Mouse (Mus musculus): ENCODE results near the gene Tjp3. TPM values are rescaled to one million over a fixed set of nuclear protein-coding genes. Genes with fewer than 3 reads are reported as not detected.
A peak's percentile ranks its signal among the peaks of the same experiment; 100 is the strongest.

Gene Tjp3
- total RNA-seq (2021), result not detected
- long read RNA-seq, experiment 1, result 0 reads
- long read RNA-seq, experiment 2, result 0 reads

DNA sequence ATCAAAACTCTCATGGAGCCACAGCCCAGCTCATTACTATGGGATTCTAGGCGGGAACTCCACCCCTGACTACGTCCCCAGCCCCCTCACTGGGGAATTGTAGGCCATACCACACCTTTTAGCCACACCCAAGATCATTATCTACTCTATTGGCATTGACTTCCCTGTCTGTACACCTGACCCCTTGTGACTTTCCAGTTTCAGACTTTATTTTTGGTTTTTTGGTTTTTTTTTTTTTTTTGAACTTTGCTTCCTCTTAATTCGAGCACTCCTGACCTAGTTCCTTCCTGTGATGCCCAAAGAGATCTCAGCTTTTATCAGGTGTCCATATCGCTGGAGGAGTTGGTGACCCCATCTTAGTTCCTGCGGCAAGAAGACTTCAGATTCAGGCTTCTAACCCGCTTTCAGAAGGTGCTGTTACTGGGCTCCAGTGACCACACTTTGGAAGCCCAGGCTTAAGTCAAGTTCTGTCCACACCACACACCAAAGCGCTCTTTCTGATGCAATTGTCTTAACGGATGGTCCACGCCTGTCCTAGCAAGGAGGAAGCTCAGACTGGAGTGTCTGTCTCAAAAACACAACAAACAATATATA, at the start of gene Tjp3:
Tjp3 (minus strand) TSS at position 71 of the 594 bp plus-strand sequence.
- intact Hi-C loops (cut with DNase I), result loop anchor here (2.0 kb wide), 1 partner anchor 29 kb away; the partner anchor contains the start of gene Cactin
- DNase-seq, result no peak

DNA sequence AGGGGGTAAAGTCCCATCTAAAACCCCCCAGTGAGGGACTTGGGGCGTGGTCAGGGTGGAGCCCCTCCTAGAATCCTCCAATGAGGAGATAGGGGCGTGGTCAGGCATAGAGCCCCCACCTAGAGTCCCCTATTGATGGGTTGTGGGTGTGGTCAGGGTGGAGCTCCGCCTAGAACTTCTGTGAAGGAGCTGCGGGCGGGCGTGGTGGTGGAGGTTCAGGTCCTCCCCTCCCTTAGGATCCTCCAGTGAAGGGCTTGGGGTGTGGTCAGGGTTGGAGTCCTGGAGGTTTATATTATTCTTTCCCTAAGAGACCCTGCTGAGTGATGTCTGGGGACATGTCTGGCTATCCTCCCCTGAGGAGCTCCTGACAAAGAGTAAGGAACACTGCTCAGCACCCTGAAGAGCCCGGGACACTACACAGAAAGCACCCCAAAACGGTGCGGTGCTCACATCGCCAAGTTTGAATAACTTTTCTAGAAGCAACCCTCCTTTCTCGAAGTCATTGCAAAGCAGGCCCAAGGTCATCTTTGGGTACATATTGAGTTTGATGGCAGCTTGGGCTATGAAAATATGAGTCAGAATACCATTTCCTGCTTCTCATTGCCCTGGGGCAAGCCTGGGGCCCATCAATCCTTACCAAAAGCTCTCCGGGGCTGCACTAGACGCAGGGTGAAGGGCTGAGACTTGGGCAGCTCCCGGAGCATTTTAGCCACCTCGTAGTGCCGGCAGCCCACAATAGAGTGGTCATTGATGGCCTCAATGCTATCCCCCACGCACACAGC, 49.4 kb upstream of the Tjp3 start:
- intact Hi-C loops (cut with DNase I), result no loop called here
- DNase-seq, result no peak

DNA sequence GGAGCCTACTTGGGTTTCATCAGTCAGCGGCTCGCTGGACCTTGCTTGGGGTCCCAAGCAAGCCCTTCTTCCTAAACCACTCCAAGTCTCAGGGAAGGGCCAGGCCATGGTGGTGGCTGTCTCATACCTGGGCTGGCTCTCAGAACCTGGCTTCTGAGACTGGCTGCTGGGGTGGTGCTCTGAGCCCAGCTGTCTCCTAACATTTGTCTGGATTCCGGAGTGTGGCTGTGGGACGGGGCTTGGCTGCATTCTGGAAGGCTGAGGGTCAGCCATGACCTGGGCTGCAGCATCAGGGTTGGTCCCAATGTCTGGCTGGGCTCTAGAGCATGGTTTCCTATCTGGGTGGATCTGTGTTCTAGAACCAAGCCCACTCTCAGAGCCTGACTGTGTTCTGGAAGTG, 45.2 kb upstream of the Tjp3 start:
- no peak for DNase-seq
- intact Hi-C loops (cut with DNase I), result no loop called here

DNA sequence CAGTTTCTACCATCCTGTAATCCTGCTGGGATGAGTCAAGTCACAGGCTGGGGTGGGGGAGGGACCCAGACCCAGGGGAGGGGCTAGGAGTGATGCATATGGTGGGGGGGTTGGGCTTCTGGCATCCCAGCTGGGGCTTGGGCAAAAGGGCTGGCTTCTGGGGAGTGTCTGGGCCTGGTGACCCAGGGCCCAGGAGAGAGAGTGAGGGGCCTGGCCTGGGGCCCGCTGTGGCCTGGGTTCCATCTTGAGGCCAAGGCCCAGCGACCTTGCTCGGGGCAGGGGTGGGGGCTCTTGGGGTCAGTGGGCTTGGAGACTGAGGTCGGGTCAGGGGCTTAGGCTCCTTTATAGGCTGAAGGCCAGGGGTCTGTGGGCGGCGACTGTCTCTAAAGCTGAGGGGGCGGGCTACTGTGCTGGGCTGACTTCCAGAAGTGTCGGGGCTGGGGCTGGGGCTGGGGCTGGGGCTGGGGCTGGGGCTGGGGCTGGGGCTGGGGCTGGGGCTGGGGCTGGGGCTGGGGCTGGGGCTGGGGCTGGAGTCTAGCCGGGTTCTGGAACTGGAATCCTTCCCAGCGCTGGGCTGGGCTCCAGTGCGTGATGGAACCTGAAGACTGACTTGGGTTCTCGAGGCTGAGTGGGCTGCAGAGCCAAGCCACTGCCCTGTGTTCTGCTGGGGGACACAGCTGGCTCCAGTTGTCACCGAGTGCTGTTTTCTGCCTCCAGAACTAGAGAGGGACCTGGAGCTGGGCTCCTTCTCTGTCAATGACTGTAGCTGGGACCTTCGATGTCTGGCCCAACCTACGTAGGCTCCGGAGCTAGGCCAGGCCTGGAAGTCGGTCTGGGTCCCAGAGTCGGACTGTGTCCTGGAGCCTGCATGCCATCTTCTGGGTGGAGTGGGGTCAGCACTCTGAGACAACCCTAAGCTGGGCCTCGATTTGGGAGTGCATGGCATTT, 44.3 kb upstream of the Tjp3 start:
- intact Hi-C loops (cut with DNase I), result no loop called here

DNA sequence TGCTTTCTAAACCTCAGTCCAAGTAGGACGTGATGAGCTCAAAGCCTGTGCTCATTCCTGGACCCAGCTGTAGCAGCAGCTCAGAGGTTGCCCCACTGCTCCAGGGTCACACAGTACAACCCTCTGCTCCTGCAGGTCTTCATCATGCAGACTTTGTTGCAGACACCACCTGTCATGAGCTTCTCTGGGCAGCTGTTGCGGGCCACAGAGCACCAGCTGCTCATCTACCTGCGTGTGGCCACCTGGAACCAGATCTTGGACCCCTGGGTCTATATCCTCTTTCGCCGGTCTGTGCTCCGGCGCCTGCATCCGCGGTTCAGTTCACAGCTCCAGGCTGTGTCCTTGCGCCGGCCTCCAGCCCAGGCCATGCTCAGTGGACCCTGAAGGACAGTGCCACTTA, 42.9 kb upstream of the Tjp3 start:
- DNase-seq, result no peak
- intact Hi-C loops (cut with DNase I), result no loop called here

More for the DNA sequence above, 44.3 kb upstream of the Tjp3 start:
- DNase-seq, result no peak

DNA sequence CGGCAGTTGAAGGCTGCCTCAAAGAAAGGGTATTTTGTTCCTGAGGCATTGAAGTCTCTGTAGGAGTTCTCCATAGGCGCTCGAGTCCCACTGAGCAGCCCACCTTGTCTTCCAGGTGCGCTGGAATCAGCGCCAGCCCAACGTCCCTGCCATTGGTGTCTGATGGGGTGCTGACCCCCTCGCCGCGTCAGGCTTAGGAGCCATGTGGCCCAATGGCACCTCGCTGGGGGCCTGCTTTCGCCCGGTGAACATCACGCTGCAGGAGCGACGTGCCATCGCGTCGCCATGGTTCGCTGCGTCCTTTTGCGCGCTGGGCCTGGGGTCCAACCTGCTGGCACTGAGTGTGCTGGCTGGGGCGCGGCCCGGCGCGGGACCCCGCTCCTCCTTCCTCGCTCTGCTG, 40.9 kb upstream of the Tjp3 start:
- DNase-seq, result no peak
- intact Hi-C loops (cut with DNase I), result no loop called here

DNA sequence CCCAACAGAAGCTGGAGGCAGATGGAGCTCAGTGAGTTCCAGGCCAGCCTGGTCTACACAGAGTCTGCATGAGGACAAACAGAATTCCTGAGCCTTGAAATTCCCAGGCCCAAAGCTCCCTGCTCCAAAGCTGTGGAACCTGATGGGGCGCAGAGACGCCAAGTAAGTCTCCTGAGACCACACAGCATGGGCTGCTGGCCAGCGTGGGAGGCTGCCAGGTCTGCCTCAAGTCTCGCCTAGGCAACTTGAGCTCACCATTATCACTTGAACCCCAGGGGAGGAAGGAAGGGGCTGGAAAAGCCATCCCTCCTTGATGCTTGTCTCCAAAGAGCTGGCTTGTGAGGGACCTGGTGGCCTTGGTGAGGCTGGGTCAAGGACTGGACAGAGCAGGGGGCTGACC, 38.6 kb upstream of the Tjp3 start:
- intact Hi-C loops (cut with DNase I), result no loop called here
- peak in 1 of 2 experiments; percentile 68 for DNase-seq

DNA sequence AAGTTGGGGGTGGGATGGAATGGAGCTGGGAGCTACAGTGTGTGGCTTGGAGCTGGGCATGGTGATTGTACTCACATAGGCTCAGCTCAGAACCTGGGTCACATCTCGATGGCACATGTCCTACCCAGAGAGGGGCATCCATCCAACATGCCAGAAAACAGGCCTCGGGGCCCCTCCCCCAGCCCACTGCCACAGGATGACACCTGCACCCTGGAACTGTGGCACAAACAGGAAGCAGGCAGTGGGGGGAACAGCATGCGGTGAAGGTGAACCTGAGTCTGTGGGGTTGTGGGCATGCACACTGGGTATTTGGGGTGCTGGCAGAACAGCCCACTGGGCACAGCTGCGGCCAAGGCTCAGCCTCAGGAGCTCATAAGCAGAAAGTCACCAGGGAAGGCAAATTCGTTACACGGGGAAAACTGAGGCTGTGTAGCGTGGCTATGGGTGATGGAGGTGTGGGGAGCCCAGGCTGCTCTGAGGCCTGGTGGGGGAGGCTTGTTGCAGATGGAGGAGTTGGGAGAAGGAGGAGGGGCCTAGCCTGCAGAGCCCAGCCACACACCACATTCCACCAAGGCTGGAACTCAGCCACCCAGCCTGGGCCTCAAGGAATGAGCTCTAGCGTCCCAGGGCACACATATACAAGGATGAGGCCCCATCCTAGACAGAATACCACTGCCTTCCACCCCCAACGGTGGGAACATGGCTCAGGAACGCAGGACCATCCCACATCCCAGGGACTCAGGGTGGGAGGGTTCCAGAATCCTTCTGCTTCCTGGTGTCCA, 38.0 kb upstream of the Tjp3 start:
- intact Hi-C loops (cut with DNase I), result no loop called here
- no peak for DNase-seq

DNA sequence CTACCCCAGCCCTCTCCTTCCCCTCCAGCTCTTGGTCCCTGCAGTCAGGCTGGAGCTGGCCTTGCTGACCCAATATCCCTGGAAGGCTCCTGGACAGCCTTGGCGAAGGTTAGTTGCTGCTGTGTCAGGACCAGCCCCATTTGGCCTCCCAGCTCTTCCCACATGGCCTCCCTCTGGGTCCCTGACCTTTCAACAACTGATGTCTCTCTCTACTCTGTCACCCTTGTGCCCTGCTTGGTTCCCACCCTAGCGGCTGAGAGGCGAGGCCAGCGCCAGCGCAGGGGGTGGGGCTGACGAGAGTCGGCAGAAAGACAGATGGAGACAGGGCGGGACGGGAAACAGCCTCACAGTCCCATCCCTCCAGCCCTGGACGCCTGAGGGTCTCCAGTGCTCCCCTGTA, 37.0 kb upstream of the Tjp3 start, which contains the start of gene Tbxa2r:
Tbxa2r (plus strand) TSS at position 346 of the 400 bp plus-strand sequence.
- intact Hi-C loops (cut with DNase I), result no loop called here
- DNase-seq, result peak in 1 of 2 experiments; percentile 44

DNA sequence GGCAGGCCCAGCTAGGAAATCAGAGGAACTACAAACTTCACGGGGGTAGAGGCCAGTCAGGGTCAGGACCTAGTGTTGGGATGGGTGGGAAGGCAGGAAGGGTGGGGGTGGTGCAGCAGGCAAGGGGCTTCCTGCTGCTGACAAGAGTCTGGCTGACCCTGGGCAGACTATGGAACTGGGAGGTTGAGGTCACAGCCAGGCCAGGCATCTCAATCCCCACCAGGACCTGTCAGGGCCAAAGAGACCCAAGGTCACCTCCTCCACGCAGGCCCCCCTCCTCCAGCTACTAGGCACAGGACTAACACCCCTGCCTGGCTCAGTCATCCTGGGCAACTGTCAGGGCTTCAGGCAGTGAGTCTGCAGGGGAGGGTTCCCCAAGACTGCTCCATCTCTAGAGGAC, 36.6 kb upstream of the Tjp3 start:
- intact Hi-C loops (cut with DNase I), result no loop called here
- no peak for DNase-seq

DNA sequence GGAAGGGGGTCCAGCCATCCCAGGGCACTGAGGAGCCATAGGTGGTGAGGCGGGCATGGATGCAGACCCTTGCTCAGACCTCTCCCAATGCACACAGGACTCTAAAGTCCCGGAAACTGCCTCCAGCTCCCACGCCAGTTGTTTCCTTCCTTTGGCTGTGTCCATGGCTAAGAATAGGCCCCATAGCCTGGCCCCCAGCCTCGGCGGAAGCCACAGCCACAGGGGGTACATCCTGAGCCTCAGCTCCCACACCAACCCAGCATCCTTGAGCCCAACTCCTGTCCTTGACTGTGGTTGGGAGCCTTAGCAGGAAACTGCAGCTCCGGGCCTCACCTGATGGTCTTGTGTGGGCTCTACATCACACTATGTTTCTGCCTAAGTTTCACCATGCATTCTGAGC, 35.5 kb upstream of the Tjp3 start:
- intact Hi-C loops (cut with DNase I), result no loop called here
- DNase-seq, result no peak

DNA sequence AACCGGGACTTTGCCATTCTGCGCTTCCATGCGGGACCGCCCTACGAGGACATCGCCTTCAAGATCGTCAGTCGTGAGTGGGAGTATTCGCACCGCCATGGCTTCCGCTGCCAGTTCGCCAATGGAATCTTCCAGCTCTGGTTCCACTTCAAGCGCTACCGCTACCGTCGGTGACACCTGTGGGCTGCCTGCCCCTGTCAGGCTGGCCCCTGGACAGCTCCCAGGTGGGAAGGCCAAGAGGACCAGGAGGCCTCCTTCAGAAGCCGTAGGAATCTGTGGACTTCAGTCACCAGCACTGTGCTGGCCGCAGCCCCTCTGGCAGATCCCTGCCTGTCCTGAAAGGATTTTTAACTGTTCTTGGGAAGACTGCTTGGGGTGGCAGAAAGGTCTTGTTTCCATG, 34.4 kb upstream of the Tjp3 start:
- no peak for DNase-seq
- intact Hi-C loops (cut with DNase I), result no loop called here

DNA sequence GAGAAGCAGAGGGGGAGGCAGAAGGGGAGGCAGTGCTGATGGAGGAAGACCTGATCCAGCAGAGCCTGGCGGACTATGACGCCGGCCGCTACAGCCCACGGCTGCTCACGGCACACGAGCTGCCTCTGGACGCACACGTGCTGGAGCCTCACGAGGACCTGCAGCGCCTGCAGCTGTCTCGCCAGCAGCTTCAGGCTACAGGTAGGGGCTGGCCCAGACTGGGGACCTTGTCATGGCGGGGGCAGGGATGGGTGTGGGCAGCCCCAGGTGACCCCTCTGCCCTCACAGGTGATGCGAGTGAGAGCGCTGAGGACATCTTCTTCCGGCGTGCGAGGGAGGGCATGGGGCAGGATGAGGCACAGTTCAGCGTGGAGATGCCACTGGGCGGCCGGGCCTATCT, 33.8 kb upstream of the Tjp3 start:
- no peak for DNase-seq
- intact Hi-C loops (cut with DNase I), result no loop called here

DNA sequence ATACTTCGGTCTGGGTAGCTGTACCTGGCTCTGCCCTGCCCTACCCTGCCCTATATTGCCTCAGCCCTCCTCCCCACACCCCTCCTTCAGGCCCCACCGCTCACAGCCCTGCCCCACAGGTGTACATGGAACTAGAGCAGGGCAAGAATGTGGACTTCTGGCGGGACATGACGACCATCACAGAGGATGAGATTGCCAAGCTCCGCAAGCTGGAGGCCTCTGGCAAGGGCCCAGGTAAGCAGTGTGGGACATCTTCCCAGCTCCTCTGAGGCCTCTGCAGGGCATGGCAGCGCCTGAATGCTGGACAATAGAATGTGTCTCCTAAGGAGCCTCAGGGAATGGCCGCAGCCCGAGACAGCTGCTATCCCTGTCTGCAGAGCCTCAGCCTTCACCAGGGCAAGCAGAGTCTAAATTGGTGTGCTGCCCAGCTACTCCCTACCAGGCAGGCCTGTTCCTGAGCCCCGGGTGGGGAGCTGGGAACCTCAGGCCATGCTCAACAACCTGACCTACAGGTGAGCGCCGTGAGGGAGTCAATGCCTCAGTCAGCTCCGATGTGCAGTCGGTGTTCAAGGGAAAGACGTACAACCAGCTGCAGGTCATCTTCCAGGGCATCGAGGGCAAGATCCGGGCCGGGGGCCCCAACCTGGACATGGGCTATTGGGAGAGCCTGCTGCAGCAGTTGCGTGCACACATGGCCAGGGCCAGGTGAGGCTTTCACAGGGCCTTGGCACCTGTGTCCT, 32.6 kb upstream of the Tjp3 start:
- intact Hi-C loops (cut with DNase I), result no loop called here
- no peak for DNase-seq

DNA sequence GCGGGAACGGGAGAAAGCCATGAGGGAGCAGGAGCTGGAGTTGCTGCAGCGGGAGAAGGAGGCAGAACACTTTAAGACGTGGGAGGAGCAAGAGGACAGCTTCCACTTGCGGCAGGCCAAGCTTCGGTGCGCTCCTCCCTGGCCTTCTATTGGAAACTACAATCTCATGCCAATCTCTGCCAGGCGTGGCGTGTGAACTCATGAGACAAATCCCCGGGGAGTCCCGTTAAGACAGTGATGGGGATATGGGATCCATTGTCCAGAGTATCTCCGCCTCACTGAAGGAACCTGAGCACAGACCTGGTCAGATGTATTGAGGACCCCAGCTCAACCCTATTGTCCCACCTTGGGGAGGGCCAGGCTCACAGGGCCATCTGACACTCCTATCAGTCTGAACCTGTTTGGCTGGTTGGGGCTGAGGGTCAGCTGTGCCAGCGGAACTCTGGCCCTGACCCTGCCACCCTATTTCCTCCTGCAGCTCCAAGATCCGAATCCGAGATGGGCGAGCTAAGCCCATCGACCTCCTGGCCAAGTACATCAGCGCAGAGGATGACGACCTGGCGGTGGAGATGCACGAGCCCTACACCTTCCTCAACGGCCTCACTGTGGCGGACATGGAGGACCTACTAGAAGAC, 31.9 kb upstream of the Tjp3 start:
- no peak for DNase-seq
- intact Hi-C loops (cut with DNase I), result no loop called here

DNA sequence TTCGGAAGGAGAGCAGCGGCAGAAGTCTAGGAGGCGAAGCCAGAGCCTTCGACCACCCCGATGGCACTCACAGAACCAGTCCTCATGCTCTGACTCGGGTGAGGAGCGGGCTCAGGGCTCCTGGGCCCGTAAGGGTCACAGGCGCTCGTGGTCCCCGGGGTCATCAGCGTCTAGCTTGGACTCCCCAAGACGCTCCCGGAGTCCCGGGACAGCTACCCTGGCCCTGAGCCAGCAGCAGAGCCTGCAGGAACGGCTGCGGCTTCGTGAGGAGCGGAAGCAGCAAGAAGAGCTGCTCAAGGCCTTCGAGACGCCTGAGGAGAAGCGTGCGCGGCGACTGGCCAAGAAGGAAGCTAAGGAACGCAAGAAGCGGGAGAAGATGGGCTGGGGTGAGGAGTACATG, 31.1 kb upstream of the Tjp3 start:
- DNase-seq, result no peak
- intact Hi-C loops (cut with DNase I), result no loop called here

DNA sequence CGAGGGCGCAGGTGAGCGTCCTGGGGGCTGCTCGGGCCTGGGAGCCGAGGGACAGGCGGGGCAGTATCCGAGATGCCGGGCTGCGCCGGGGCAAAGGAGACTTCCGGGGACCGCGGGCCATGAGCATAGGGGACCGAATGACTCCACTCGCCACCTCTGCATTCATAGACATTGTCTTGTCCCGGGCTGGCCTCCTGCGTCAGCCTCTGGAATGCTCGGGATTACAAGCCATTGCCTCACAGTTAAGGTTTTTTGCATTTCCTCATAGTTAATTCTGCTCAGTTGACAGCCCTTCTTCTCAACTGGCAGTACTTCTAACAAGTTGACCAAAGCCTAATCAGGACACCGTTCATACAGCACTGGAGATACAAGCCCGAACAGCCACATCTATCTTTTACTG, 30.1 kb upstream of the Tjp3 start:
- intact Hi-C loops (cut with DNase I), result loop anchor here (2.0 kb wide), 1 partner anchor 29 kb away; the partner anchor contains the start of gene Pip5k1c

DNA sequence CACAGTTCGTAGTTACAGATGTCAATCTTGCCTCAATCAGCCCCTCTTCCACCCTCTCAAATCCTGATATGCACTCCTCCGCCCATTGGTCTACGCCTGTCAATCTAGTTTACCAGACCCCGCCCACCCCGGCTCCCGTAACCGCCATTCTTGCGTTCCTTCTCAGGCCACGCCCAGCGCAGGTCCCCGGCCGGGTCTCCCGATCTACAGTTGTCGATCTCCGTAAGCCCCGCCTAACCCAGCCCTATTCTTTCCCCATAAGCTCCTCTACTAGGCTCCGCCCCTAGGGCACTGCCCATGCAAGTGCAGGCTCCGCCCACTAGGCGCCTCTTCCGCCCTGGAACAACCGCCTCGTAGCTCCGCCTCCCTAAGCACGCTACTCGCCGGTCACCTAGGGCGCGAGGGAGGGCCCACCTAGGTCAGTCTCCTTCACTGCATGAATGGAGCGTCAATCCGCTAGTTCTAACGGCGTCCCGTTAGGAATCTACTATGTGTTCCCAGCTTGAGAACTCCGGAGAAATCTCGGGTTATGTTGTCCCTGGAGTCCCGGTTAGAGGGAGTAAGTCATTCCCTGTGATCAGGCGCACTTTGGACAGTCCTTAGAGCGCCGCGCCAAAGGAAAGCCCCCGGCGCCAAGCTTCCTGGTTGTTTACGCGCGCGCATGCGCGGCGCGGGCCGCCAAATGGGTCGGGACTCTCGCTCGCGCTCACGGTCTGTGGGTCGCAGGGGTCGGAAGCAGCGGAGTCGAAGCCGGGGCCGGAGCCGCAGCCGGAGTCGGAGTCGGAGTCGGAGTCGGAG, 29.4 kb upstream of the Tjp3 start, which contains the start of gene Cactin:
Cactin (plus strand) TSS at position 554 of the 798 bp plus-strand sequence.
- intact Hi-C loops (cut with DNase I), result loop anchor here (2.0 kb wide), 1 partner anchor 28 kb away; the partner anchor contains the start of gene Pip5k1c
- peak; percentile 95 to 99 for DNase-seq

More for the DNA sequence above, 30.1 kb upstream of the Tjp3 start:
- DNase-seq, result no peak

Measured in gastrocnemius, postnatal 36 days (tissue).